Mouse (Mus musculus) ovary, adult 18-20 months (tissue): ENCODE measurements around the gene 1700001C02Rik.

Source experiments
- DNase-seq: peaks from one replicate; pipeline ENCODE4 v3.0.0; 2022; ENCODE audit warnings: low spot score, mixed read lengths

Gene 1700001C02Rik

GRCm38 (mm10) chr5:30465861-30466260 is at the start of gene 1700001C02Rik:
1700001C02Rik (plus strand) TSS chr5:30466047.
- no peak for DNase-seq

- no peak for DNase-seq
These were observed 49.2 kb upstream of the 1700001C02Rik start for GRCm38 (mm10) chr5:30416665-30417064.

GRCm38 (mm10) chr5:30423121-30423520 is 42.7 kb upstream of the 1700001C02Rik start:
- no peak for DNase-seq

- DNase-seq, result no peak
These were observed 42.1 kb upstream of the 1700001C02Rik start for GRCm38 (mm10) chr5:30423572-30424244.

GRCm38 (mm10) chr5:30427406-30427805 is 38.4 kb upstream of the 1700001C02Rik start:
- no peak for DNase-seq

GRCm38 (mm10) chr5:30438931-30439330 is 26.9 kb upstream of the 1700001C02Rik start:
- no peak for DNase-seq

- no peak for DNase-seq
These were observed 25.4 kb upstream of the 1700001C02Rik start for GRCm38 (mm10) chr5:30440308-30440906.

GRCm38 (mm10) chr5:30442196-30442595 is 23.7 kb upstream of the 1700001C02Rik start:
- DNase-seq, result no peak

- DNase-seq, result no peak
These were observed 21.4 kb upstream of the 1700001C02Rik start for GRCm38 (mm10) chr5:30444327-30444895.

GRCm38 (mm10) chr5:30456056-30456455 is 9.8 kb upstream of the 1700001C02Rik start:
- DNase-seq, result no peak

GRCm38 (mm10) chr5:30460155-30460554 is 5.7 kb upstream of the 1700001C02Rik start:
- no peak for DNase-seq

GRCm38 (mm10) chr5:30461821-30462220 is 4.0 kb upstream of the 1700001C02Rik start, which contains the start of gene Otof:
Otof (minus strand) TSS chr5:30461932.
- DNase-seq, result no peak

GRCm38 (mm10) chr5:30466315-30466714 is 468 bp downstream of the 1700001C02Rik start:
- DNase-seq, result no peak

- DNase-seq, result no peak
These were observed 4.6 kb downstream of the 1700001C02Rik start for GRCm38 (mm10) chr5:30470454-30470853.

GRCm38 (mm10) chr5:30472148-30472547 is 6.3 kb downstream of the 1700001C02Rik start:
- no peak for DNase-seq

GRCm38 (mm10) chr5:30476534-30476933 is 10.7 kb downstream of the 1700001C02Rik start:
- no peak for DNase-seq

GRCm38 (mm10) chr5:30482319-30482718 is 16.5 kb downstream of the 1700001C02Rik start:
- no peak for DNase-seq

- DNase-seq, result no peak
These were observed 17.7 kb downstream of the 1700001C02Rik start for GRCm38 (mm10) chr5:30483533-30483932.

- DNase-seq, result no peak
These were observed 18.7 kb downstream of the 1700001C02Rik start for GRCm38 (mm10) chr5:30484591-30484990.

GRCm38 (mm10) chr5:30485136-30485535 is 19.3 kb downstream of the 1700001C02Rik start:
- no peak for DNase-seq

- DNase-seq, result no peak
These were observed 24.4 kb downstream of the 1700001C02Rik start for GRCm38 (mm10) chr5:30490215-30490614.

GRCm38 (mm10) chr5:30490845-30491244 is 25.0 kb downstream of the 1700001C02Rik start:
- DNase-seq, result no peak

- no peak for DNase-seq
These were observed 27.9 kb downstream of the 1700001C02Rik start for GRCm38 (mm10) chr5:30493723-30494122.
